Mouse (Mus musculus): ENCODE measurements around the gene Fam71a. TPM values are rescaled to one million over a fixed set of nuclear protein-coding genes. Genes with fewer than 3 reads are reported as not detected.

The Fam71a gene
- total and polyA plus RNA-seq, 3 experiments = not detected

DNA sequence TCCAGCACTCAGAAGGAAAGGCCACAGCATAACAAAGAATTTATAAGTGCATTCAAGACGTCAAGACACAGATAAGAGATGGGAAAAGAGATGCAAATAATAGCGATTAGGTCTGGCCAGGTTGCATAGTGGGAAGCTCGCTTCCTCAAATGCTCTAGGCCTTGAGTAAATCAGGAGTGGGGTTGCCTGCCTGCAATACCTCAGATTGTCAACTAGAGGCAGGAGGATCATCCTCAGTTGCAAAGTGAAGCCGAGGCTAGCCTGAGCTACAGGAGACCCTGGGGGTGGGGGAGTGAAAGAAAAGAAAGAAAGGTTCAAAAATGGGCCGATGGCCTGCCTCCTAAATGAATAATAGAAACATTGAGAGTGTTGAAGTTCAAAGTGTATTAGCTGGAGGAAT lies 41.2 kb upstream of the Fam71a start:
- dilution Hi-C loops (cut with MboI; ENCODE audit: extremely low pct_ligation_motif_present, extremely low pct_unique_long_range_greater_than_20kb, low sequenced_read_pairs) = no loop called here
- Histone ChIP-seq H3K27ac (ENCODE audit: insufficient read depth, low read depth) (no peak overlapping the region), H3K36me3 (replicated peaks in 1 of 2; ENCODE audit: control insufficient read depth in 1 of 2, insufficient read depth in 1 of 2, low read length in 1 of 2) (no peaks in the 10 kb centered on the region), H3K4me2 (ENCODE audit: insufficient read depth, low read depth, poor library complexity, severe bottlenecking) (no peak overlapping the region), H3K9me3 (replicated peaks; ENCODE audit: low read length) (peaks cover 9% of the 10 kb centered on the region), H3K27me3 (replicated peaks) (peaks cover 1% of the 10 kb centered on the region), H3K79me2 (replicated peaks; ENCODE audit: control insufficient read depth, extremely low read depth, insufficient read depth, poor library complexity, severe bottlenecking) (no peaks in the 10 kb centered on the region), H3K4me1 (ENCODE audit: control insufficient read depth in 1 of 2, insufficient read depth in 2 of 2) (peaks cover 0 to 16% of the 10 kb centered on the region in 2 experiments; a peak in 2 of 4 replicates), H3K9ac (ENCODE audit: insufficient read depth, low read depth) (no peak overlapping the region), H3K4me3 (replicated peaks in 1 of 3; ENCODE audit: low read depth in 2 of 3, low read length in 2 of 3, poor library complexity in 1 of 3) (no peak overlapping the region)
- DNase-seq (ENCODE audit: extremely low read depth) = no peak
- TF ChIP-seq RAD21 (IDR thresholded peaks at IDR 0.05; ENCODE audit: low read depth, low read length) = peak; percentile 1
- TF ChIP-seq JUN (IDR thresholded peaks at IDR 0.05; ENCODE audit: insufficient read depth, low read depth, low read length) = no peak
- no peak for TF ChIP-seq ZMIZ1 (IDR thresholded peaks at IDR 0.05; ENCODE audit: low read depth, low read length)
- TF ChIP-seq CTCF (conservative IDR thresholded peaks at IDR 0.05 in 1 of 2, IDR thresholded peaks at IDR 0.05 in 1 of 2; ENCODE audit: low read depth in 2 of 2, low read length in 2 of 2) = peak in 1 of 2 experiments; percentile 32; a peak in 2 of 4 replicates
- TF ChIP-seq ETS1 (conservative IDR thresholded peaks at IDR 0.05; ENCODE audit: low read depth, low read length) = no peak
- TF ChIP-seq ZC3H11A (IDR thresholded peaks at IDR 0.05; ENCODE audit: low read depth, low read length) = no peak
- no peak for TF ChIP-seq USF2 (conservative IDR thresholded peaks at IDR 0.05; ENCODE audit: low read depth, low read length)
- TF ChIP-seq MAX (IDR thresholded peaks at IDR 0.05; ENCODE audit: low read length) = no peak
- in situ Hi-C loops (cut with MboI; ENCODE audit: low pct_ligation_motif_present, low pct_unique_long_range_greater_than_20kb, low sequenced_read_pairs) = no loop called here

DNA sequence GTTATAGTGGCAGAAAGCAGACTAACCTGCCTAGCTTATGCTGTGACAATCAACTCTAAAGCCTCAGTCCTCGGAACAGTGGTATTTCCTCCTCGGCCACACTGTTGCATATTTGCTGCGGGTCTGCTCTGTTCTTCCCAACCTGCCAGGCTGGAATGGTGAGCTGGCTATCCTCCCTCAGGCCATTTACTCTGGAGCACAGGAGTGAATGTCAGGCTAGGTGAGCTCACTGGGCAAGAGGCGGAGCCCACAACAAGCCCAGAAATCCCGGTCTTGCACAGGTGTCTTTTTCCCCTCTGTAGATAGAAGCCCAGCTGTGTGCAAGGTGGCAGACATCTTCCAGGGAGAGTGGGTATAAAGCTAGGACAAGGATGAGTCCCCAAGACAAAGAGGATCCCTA lies 40.3 kb upstream of the Fam71a start:
- peaks cover 1% of the 10 kb centered on the region for H3K27me3 ChIP-seq (replicated peaks)
- in situ Hi-C loops (cut with MboI; ENCODE audit: low pct_ligation_motif_present, low pct_unique_long_range_greater_than_20kb, low sequenced_read_pairs) (no loop called here), dilution Hi-C loops (cut with MboI; ENCODE audit: extremely low pct_ligation_motif_present, extremely low pct_unique_long_range_greater_than_20kb, low sequenced_read_pairs) (no loop called here)
- no peak for TF ChIP-seq RCOR1 (conservative IDR thresholded peaks at IDR 0.05; ENCODE audit: low read depth, low read length)
- TF ChIP-seq SIN3A (IDR thresholded peaks at IDR 0.05; ENCODE audit: low read length) = no peak
- TF ChIP-seq BHLHE40 (IDR thresholded peaks at IDR 0.05; ENCODE audit: low read depth, low read length) = no peak
- no peak for TF ChIP-seq ETS1 (conservative IDR thresholded peaks at IDR 0.05; ENCODE audit: low read depth, low read length)
- no peak for TF ChIP-seq HCFC1 (IDR thresholded peaks at IDR 0.05; ENCODE audit: low read depth, low read length)
- TF ChIP-seq JUND (conservative IDR thresholded peaks at IDR 0.05; ENCODE audit: low read depth, low read length) = no peak
- TF ChIP-seq TCF12 (IDR thresholded peaks at IDR 0.05; ENCODE audit: low read depth, low read length) = no peak
- no peak for TF ChIP-seq POLR2AphosphoS2 (IDR thresholded peaks at IDR 0.05; ENCODE audit: low read depth, low read length)
- TF ChIP-seq PAX5 (IDR thresholded peaks at IDR 0.05; ENCODE audit: low read length) = no peak
- TF ChIP-seq NELFE (IDR thresholded peaks at IDR 0.05; ENCODE audit: low read depth, low read length) = no peak
- TF ChIP-seq E2F4 (IDR thresholded peaks at IDR 0.05; ENCODE audit: insufficient replicate concordance, low read depth, low read length) = no peak
- no peak for TF ChIP-seq MYC (IDR thresholded peaks at IDR 0.05; ENCODE audit: low read depth, low read length)
- no peak for TF ChIP-seq MXI1 (IDR thresholded peaks at IDR 0.05; ENCODE audit: low read depth, low read length)
- TF ChIP-seq MAX (IDR thresholded peaks at IDR 0.05; ENCODE audit: low read length) = no peak
- no peak for TF ChIP-seq USF1 (IDR thresholded peaks at IDR 0.05; ENCODE audit: low read depth, low read length)
- H3K9ac ChIP-seq (ENCODE audit: insufficient read depth, low read depth) = no peak overlapping the region
- H3K79me2 ChIP-seq (replicated peaks; ENCODE audit: control insufficient read depth, extremely low read depth, insufficient read depth, poor library complexity, severe bottlenecking) = no peaks in the 10 kb centered on the region
- H3K4me2 ChIP-seq (ENCODE audit: insufficient read depth, low read depth, poor library complexity, severe bottlenecking) = no peak overlapping the region
- H3K4me3 ChIP-seq (replicated peaks in 1 of 3; ENCODE audit: low read depth in 2 of 3, low read length in 2 of 3, poor library complexity in 1 of 3) = no peak overlapping the region
- no peaks in the 10 kb centered on the region for H3K36me3 ChIP-seq (replicated peaks in 1 of 2; ENCODE audit: control insufficient read depth in 1 of 2, insufficient read depth in 1 of 2, low read length in 1 of 2)
- H3K9me3 ChIP-seq (replicated peaks; ENCODE audit: low read length) = peaks cover 14% of the 10 kb centered on the region
- no peak for DNase-seq (ENCODE audit: extremely low read depth)
- peaks cover 0 to 18% of the 10 kb centered on the region in 2 experiments; a peak in 2 of 4 replicates for H3K4me1 ChIP-seq (ENCODE audit: control insufficient read depth in 1 of 2, insufficient read depth in 2 of 2)
- no peak overlapping the region for H3K27ac ChIP-seq (ENCODE audit: insufficient read depth, low read depth)

Data from CH12.LX (cell line).